Mouse (Mus musculus) central nervous system, embryonic 14 days (tissue): ENCODE data around the gene Edc3. TPM values are rescaled to one million over a fixed set of nuclear protein-coding genes. Genes with fewer than 3 reads are reported as not detected.

Experiments used
- polyA plus RNA-seq: library from polyadenylated mRNA; depleted of rRNA; stranded (reverse); fragments of >200 nt; gene quantifications from 2 replicates; pipeline ENCODE4 v1.2.3, GENCODE M21; 2012; rRNA removed

Gene Edc3
- polyA plus RNA-seq, result 19.5 and 21.2 TPM in 2 replicates

DNA sequence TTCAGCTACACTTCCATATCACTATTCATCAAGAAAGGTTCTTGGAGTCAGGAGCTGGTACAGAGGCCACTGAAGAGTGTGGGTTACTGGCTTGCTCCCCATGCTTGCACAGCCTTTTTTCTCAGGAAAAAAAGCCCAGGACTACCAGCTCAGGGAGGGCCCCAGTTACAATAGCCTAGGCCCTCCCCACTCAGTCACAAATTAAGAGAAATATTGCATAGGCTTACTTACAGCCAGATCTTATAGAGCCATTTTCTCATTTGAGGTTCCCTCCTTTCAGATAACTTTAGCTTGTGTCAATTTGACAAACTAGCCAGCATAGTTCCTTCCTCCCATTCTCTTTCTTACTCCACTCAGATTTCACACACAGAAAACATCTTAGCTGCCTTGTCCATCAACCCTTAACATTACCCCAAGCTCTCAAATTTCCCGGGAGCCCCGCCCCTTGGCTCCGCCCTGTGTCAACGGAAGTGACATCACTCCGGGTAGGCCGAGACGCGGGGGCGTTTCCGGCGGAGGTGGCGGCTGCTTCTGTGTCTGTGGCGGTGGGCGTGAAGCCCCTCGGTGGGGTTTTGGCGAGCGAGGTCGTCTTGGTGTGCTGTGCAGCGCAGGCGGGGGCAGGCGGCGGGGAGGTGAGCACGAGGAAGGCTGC lies at the start of gene Edc3:
Gene Edc3, plus strand, starts transcription at position 473 of the 652 bp plus-strand sequence.

DNA sequence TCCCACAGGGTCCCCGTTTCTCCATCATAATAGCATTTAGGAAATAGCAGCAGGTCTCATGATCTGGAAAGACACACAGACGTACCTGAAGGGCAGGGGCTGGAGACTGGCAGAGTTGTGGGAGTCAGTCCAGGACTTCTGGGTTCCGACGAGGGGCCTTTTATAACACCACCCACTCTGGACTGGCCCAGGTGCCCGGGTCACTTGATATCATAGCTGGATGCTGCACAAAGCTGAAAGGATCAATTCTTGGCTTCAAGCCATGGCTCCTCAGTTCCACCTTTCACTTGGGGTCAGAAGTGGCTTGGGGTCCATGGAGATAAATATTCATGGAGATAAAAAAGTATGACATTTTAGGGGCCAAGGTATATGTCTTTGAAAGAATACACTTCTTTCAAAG lies 24.8 kb upstream of the Edc3 start, which contains the start of gene Cyp1a2:
Gene Cyp1a2, minus strand, starts transcription at position 184 of the 400 bp plus-strand sequence.

GRCm38 (mm10) chr9:57687751-57688150 lies 20.6 kb upstream of the Edc3 start, which contains the start of gene Cyp1a1:
Gene Cyp1a1, plus strand, starts transcription at chr9:57687928.

GRCm38 (mm10) chr9:57765364-57766351 lies 57.3 kb downstream of the Edc3 start, which contains the start of gene Clk3:
Gene Clk3, minus strand, starts transcription at chr9:57765860.

Other genes starting within 250 kb of the Edc3 start
- gene Scamp5, start 240.5 kb upstream of the Edc3 start, polyA plus RNA-seq, result 158 and 168 TPM in 2 replicates
- gene Rpp25, start 204.5 kb upstream of the Edc3 start, polyA plus RNA-seq, result 8.9 and 9.9 TPM in 2 replicates
- gene Cox5a, start 187.3 kb upstream of the Edc3 start, polyA plus RNA-seq, result 281 and 304 TPM in 2 replicates
- gene Fam219b, start 171.0 kb upstream of the Edc3 start, polyA plus RNA-seq, result 14.1 and 15.3 TPM in 2 replicates
- 73.2 and 77.8 TPM in 2 replicates for gene Mpi, start 155.8 kb upstream of the Edc3 start, polyA plus RNA-seq
- gene Scamp2, start 147.6 kb upstream of the Edc3 start, polyA plus RNA-seq, result 64.7 and 67.9 TPM in 2 replicates
- 34.6 and 42.8 TPM in 2 replicates for gene Ulk3, start 119.1 kb upstream of the Edc3 start, polyA plus RNA-seq
- gene Cplx3, start 102.3 kb upstream of the Edc3 start, polyA plus RNA-seq, result 0.19 and 0.42 TPM in 2 replicates
- gene Lman1l, start 87.8 kb upstream of the Edc3 start, polyA plus RNA-seq, result 0.05 TPM in 1 of 2 replicates, not detected in the other
- 114 and 117 TPM in 2 replicates for gene Csk, start 54.9 kb upstream of the Edc3 start, polyA plus RNA-seq
- gene Cyp1a2, start 24.8 kb upstream of the Edc3 start, polyA plus RNA-seq, result not detected in 2 replicates
- gene Cyp1a1, start 20.6 kb upstream of the Edc3 start, polyA plus RNA-seq, result 0.05 and 0.06 TPM in 2 replicates
- 170 and 196 TPM in 2 replicates for gene Clk3, start 57.3 kb downstream of the Edc3 start, polyA plus RNA-seq
- gene Arid3b, start 128.3 kb downstream of the Edc3 start, polyA plus RNA-seq, result 13.3 and 14.3 TPM in 2 replicates
- 105 and 114 TPM in 2 replicates for gene Ubl7, start 202.4 kb downstream of the Edc3 start, polyA plus RNA-seq
- gene Sema7a, start 231.6 kb downstream of the Edc3 start, polyA plus RNA-seq, result 31.7 and 38.5 TPM in 2 replicates